Mouse (Mus musculus) embryonic facial prominence, embryonic 14.5 days (tissue): ENCODE data around the gene Ndufv2. TPM values are rescaled to one million over a fixed set of nuclear protein-coding genes. Genes with fewer than 3 reads are reported as not detected.

Source experiments
- ATAC-seq: fragments of 200-750 bp; cut with Nextera tagmentation; 2 replicates; pipeline ENCODE4 v1.8.0; 2017; ENCODE audit warnings: low read depth, moderate number of reproducible peaks, moderate TSS enrichment
- DNase-seq: peaks from one replicate; pipeline ENCODE4 v3.0.0-alpha.2; 2015; ENCODE audit warnings: low spot score
- H3K27ac ChIP-seq: fragments of 300-500 bp; sonication (generic); replicated peaks from 2 replicates; pipeline ENCODE4 v1.5.1; 2014; ENCODE audit warnings: low read depth, mild to moderate bottlenecking, low read length, moderate library complexity
- H3K27me3 ChIP-seq: fragments of 300-500 bp; sonication (generic); replicated peaks from 2 replicates; pipeline ENCODE4 v1.6.1; 2014; ENCODE audit warnings: low read length; ENCODE audit not compliant: control insufficient read depth, insufficient read depth
- H3K36me3 ChIP-seq: fragments of 300-500 bp; sonication (generic); 2 replicates; pipeline ENCODE4 v1.6.1; 2014; ENCODE audit warnings: low read length, mixed read lengths; ENCODE audit not compliant: control insufficient read depth, insufficient read depth
- H3K4me1 ChIP-seq: fragments of 300-500 bp; sonication (generic); 2 replicates; pipeline ENCODE4 v1.6.1; 2014; ENCODE audit warnings: antibody characterized with exemption, low read length; ENCODE audit not compliant: control insufficient read depth, insufficient read depth
- H3K4me2 ChIP-seq: fragments of 300-500 bp; sonication (generic); 2 replicates; pipeline ENCODE4 v1.6.1; 2014; ENCODE audit warnings: low read depth, mild to moderate bottlenecking, low read length, moderate library complexity, mixed read lengths
- H3K4me3 ChIP-seq: fragments of 300-500 bp; sonication (generic); 2 replicates; pipeline ENCODE4 v1.5.1; 2014; ENCODE audit warnings: low read depth, mild to moderate bottlenecking, low read length
- H3K9ac ChIP-seq: fragments of 300-500 bp; sonication (generic); 2 replicates; pipeline ENCODE4 v1.6.1; 2014; ENCODE audit warnings: low read depth, mild to moderate bottlenecking, low read length, moderate library complexity, mixed read lengths
- H3K9me3 ChIP-seq: fragments of 300-500 bp; sonication (generic); 2 replicates; pipeline ENCODE4 v1.6.1; 2016; ENCODE audit warnings: low read length; ENCODE audit not compliant: control insufficient read depth
- WGBS: fragments of 180-500 bp; shearing (Covaris S2); extraction: QIAGEN DNeasy Blood & Tissue Kit; methylation state at CpG from one replicate; pipeline ENCODE4 v1.1.7; 2014; 5-methylcytosine and 5-hydroxymethylcytosine counted together
- polyA plus RNA-seq: library from polyadenylated mRNA; unstranded; fragments of >200 nt; fragmentation: Nextera tagmentation; extraction: Ambion mirVana; gene quantifications from 2 replicates; pipeline ENCODE4 v1.2.1, GENCODE M21; 2014

The Ndufv2 gene
- polyA plus RNA-seq, 1 experiment from 2014 or later = 361 TPM

DNA sequence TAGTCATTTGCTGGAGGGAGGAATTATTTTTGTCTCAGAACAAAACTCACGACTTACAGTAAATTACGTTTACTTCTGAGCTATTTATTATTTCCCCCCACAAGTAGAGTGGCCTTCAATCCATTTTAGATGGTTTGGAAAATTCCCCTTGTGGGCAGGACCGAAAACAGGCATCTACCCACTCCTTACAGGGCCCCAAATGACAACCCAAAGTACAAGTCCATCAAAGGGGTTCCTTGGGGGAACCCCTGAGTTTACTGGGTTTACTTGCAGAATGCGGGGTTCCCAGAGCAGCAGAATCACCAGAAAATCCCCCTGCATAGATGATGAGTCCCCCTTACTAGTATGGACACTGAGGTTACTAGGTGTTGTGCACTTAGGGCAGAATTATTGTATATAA lies 10.8 kb upstream of the Ndufv2 start:
- peak overlapping the region; percentile 79 for H3K9ac ChIP-seq
- H3K36me3 ChIP-seq = peaks cover 35% of the 10 kb centered on the region
- peak overlapping the region; percentile 87 for H3K4me3 ChIP-seq
- ATAC-seq (no peak), DNase-seq (no peak)
- H3K27ac ChIP-seq = no peak overlapping the region
- no peaks in the 10 kb centered on the region for H3K9me3 ChIP-seq
- H3K4me2 ChIP-seq = peak overlapping the region; percentile 54
- no peaks in the 10 kb centered on the region for H3K27me3 ChIP-seq
- 44% methylated on average over 4 of the region's 4 CpGs for WGBS
- peaks cover 4% of the 10 kb centered on the region for H3K4me1 ChIP-seq

GRCm38 (mm10) chr17:66111402-66111959 lies 10.1 kb upstream of the Ndufv2 start, which contains the start of gene Washc1:
Gene Washc1, plus strand, starts transcription at chr17:66111545.
- peaks cover 29% of the 10 kb centered on the region for H3K36me3 ChIP-seq
- H3K9me3 ChIP-seq = no peaks in the 10 kb centered on the region
- H3K27ac ChIP-seq = peak within 1 kb of the TSS; percentile 69
- H3K9ac ChIP-seq = peak within 1 kb of the TSS; percentile 79
- H3K4me2 ChIP-seq = peak within 1 kb of the TSS; percentile 54
- no peaks in the 10 kb centered on the region for H3K27me3 ChIP-seq
- DNase-seq (peak; percentile 97), ATAC-seq (peak; percentile 99)
- H3K4me1 ChIP-seq = peaks cover 4% of the 10 kb centered on the region
- H3K4me3 ChIP-seq = peak within 1 kb of the TSS; percentile 87
- WGBS = under 1% methylated on average over 25 of the region's 41 CpGs

DNA sequence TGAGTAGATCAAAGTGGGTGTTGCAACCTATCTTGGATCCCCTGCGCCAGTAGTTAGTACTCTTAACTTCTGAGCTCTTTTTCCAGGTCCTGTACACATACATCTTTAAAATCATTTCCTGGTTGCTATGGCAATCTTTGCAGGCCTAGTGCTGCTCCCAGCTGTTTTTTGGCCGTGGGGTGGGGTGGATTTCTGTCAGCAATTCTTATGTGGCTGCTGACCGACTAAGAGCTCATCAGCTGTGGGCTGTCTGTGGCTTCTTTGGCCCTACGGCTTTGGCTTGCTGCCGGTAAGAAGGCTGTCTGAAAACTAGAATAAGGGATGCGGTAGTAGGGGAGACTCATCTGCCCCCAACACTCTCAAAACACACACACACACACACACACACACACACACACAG lies 9.4 kb upstream of the Ndufv2 start:
- Histone ChIP-seq H3K4me1 (peaks cover 4% of the 10 kb centered on the region), H3K27ac (peak overlapping the region; percentile 69; the same call in 1 of the 2 replicates), H3K36me3 (peaks cover 21% of the 10 kb centered on the region), H3K9me3 (no peaks in the 10 kb centered on the region), H3K4me2 (peak overlapping the region; percentile 54), H3K4me3 (peak overlapping the region; percentile 87), H3K27me3 (no peaks in the 10 kb centered on the region), H3K9ac (peak overlapping the region; percentile 79; the same call in 1 of the 2 replicates)
- 36% methylated on average over 6 of the region's 6 CpGs for WGBS
- peak; percentile 55 for DNase-seq
- ATAC-seq = no peak

DNA sequence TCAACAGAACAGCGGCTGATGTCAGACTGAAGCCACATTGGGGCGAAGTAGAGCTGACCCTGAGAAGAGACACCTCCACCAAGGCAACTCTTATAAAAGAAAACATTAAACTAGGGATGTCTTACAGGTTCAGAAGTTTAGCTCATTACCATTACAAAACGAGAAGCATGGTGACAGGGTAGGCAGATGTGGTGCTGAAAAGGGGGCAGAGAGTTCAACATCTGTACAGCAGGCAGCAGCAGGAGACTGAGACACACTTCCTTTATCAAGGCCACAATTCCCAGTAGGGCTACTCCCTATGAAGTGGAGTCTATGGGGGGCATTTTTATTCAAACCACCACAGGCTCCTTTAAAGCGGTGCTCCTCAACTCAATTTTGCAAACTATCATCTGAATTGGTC lies 6.8 kb upstream of the Ndufv2 start:
- no peak overlapping the region for H3K27ac ChIP-seq
- no peaks in the 10 kb centered on the region for H3K9me3 ChIP-seq
- no peaks in the 10 kb centered on the region for H3K36me3 ChIP-seq
- H3K4me1 ChIP-seq = peaks cover 4% of the 10 kb centered on the region
- ATAC-seq (no peak), DNase-seq (no peak)
- no peak overlapping the region for H3K4me2 ChIP-seq
- no peak overlapping the region for H3K9ac ChIP-seq
- H3K4me3 ChIP-seq = no peak overlapping the region
- no peaks in the 10 kb centered on the region for H3K27me3 ChIP-seq
- 80% methylated on average over 4 of the region's 4 CpGs for WGBS

GRCm38 (mm10) chr17:66107466-66107865 lies 6.1 kb upstream of the Ndufv2 start:
- no peak for ATAC-seq
- H3K9me3 ChIP-seq = no peaks in the 10 kb centered on the region
- H3K4me2 ChIP-seq = no peak overlapping the region
- no peak overlapping the region for H3K9ac ChIP-seq
- no peak overlapping the region for H3K4me3 ChIP-seq
- H3K4me1 ChIP-seq = peaks cover 3% of the 10 kb centered on the region
- H3K27me3 ChIP-seq = no peaks in the 10 kb centered on the region
- 60% methylated on average over 8 of the region's 8 CpGs for whole genome bisulfite sequencing
- no peak for DNase-seq
- H3K27ac ChIP-seq = no peak overlapping the region
- H3K36me3 ChIP-seq = no peaks in the 10 kb centered on the region

GRCm38 (mm10) chr17:66106601-66107267 lies 5.4 kb upstream of the Ndufv2 start:
- no peak overlapping the region for H3K27ac ChIP-seq
- DNase-seq = peak; percentile 86
- 50% methylated on average over 10 of the region's 10 CpGs for WGBS
- no peaks in the 10 kb centered on the region for H3K27me3 ChIP-seq
- no peaks in the 10 kb centered on the region for H3K9me3 ChIP-seq
- H3K4me2 ChIP-seq = no peak overlapping the region
- H3K9ac ChIP-seq = no peak overlapping the region
- H3K4me1 ChIP-seq = no peaks in the 10 kb centered on the region
- H3K36me3 ChIP-seq = no peaks in the 10 kb centered on the region
- ATAC-seq = no peak
- H3K4me3 ChIP-seq = no peak overlapping the region

GRCm38 (mm10) chr17:66104076-66104475 lies 2.7 kb upstream of the Ndufv2 start:
- Histone ChIP-seq H3K9me3 (no peaks in the 10 kb centered on the region), H3K27ac (no peak overlapping the region), H3K4me1 (peaks cover 8% of the 10 kb centered on the region), H3K36me3 (no peaks in the 10 kb centered on the region), H3K27me3 (no peaks in the 10 kb centered on the region), H3K4me2 (no peak overlapping the region), H3K9ac (no peak overlapping the region), H3K4me3 (no peak overlapping the region)
- DNase-seq = no peak
- 85% methylated on average over 7 of the region's 7 CpGs for WGBS
- ATAC-seq = no peak

- DNase-seq = peak; percentile 38
- Histone ChIP-seq H3K27ac (peak overlapping the region; percentile 94), H3K9me3 (no peaks in the 10 kb centered on the region), H3K4me2 (peak overlapping the region; percentile 92), H3K27me3 (no peaks in the 10 kb centered on the region), H3K4me1 (peaks cover 8% of the 10 kb centered on the region), H3K36me3 (no peaks in the 10 kb centered on the region), H3K4me3 (peak overlapping the region; percentile 97), H3K9ac (peak overlapping the region; percentile 96)
- ATAC-seq = peak; percentile 44
- WGBS = 1% methylated on average over 24 of the region's 41 CpGs
These were observed 586 bp downstream of the Ndufv2 start for GRCm38 (mm10) chr17:66100566-66101379.
